Mouse (Mus musculus) lung, postnatal 36 days (tissue): ENCODE measurements around the gene Arfgap2.

ENCODE experiments used
- DNase-seq: peaks from one replicate; pipeline ENCODE4 v3.0.0; 2022; ENCODE audit warnings: mixed read lengths

Arfgap2 gene

DNA sequence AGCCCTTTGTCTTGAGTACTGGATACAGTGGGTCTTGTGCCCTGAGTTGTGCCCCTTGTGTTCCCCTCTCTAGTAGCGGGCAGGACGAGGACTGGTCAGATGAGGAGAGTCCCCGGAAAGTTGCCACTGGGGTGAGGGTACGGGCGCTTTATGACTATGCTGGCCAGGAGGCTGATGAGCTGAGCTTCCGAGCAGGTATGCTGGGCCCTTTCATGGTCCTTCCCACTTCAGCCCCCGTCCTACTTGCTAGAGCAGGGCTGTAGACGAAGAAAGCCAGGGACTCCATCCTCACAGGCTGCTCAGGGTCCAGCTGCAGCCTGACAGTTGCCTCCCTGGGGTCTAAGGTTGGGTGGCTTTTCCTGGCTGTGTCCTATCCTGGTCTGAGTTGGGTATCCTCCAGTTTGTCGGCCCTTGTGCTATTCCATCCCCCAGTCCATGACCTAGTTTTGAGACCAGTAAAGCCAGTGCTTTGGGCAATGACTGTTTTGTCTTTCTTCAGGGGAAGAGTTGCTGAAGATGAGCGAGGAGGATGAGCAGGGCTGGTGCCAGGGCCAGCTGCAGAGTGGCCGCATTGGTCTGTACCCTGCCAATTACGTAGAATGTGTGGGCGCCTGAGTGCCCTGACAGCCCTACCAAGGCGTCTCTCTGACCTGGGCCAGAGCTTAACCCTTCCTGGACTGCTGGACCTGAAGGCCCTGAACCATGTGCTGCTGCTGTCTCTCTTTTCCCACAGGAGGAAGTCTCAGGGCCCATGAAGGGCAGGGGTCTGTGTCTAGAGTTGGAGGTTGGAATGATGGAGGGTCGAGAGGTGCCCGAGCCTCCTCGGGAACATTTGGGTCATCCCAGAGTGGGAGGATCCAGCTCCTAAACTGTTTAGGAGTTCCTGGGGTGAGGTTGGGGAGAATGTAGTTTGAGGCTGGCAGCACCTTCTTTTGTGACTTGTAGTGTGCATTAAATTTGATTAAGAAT, 798 bp upstream of the Arfgap2 start:
- no peak for DNase-seq

DNA sequence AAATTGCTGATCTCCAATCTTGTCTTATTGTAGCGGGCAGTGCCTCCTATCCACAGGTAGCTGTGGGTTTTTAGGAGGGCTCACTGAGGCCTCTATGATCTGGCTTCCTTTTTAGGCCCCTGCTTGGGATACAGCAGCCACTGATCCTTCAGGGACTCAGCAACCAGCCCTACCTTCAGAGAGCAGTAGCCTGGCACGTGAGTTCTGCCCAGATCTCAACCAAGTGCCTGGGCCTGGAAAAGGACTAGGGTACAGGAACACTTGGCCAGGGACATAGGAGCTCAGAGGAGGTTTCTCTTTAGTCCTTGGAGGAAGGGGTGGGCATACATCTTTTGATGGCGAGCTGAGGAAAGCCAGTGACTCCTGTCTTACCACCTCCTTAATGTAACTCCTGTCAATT, 3.3 kb downstream of the Arfgap2 start:
- DNase-seq: no peak

DNA sequence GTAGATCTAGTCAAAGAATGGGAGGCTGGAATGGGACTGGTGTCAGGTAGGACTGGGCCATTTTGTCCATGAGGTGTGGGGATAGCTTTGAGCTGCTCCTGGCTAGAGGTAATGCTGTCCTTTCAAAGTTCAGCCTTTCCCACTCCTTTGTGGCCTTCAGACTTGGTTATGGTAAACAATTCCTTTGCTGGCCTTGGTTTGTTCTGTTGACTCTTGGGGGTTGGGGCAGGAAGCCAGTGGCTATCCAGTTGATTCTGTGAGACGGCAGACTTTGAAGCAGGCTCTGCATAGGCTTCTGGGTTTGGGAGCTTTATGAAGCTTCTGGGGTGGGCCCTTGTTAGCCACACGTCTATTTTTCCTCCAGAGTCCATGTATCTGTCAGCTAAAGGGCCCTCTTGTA, 3.9 kb downstream of the Arfgap2 start:
- DNase-seq: no peak

DNA sequence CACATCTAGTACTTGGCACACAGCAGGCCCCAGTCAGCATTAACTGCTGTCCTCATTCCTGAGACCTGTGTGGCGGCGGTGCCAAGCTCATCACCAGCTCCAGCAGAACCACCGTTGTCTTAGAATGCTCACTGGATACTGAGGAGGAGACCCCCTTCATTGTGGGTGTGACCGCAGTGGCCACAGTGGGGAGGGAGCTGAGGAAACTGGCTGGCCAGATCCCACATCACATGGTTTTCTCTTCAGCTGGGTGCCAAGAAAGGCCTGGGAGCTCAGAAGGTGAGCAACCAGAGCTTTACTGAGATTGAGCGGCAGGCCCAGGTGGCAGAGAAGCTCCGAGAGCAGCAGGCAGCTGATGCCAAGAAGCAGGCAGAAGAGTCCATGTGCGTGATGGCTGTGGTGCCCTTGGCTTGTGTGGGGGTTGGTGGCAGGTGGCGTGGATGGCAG, 4.9 kb downstream of the Arfgap2 start:
- DNase-seq: no peak

DNA sequence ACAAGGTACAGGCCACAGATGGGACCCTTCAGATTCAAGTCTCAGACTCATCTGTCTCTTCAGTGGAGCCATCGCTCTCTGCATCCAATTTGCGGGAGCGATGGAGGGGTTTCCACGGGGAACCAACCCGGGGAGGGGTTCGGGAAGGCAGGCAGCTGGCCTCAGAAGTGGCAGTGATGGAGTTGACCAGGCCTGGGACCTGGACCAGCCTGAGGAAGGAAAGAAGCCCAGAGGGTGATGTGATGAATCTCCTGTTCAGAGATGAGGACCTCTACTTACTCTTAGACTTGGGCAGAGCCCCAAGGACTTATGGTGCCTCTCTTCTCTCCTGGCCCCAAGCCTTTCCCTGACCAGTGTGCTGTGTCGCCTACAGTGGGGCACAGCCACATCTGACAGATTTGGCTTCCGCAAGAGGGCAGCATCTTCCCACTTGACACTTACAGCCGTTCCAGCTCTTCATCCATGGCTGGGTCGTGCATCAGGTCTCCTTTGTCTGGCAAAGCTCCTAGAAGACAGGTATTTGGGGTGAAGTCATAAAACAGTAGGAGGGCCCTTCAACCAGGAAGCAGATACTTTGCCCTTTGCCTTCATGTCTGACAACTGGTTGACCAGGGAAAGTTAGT, 14.1 kb downstream of the Arfgap2 start:
- DNase-seq: peak; percentile 77

DNA sequence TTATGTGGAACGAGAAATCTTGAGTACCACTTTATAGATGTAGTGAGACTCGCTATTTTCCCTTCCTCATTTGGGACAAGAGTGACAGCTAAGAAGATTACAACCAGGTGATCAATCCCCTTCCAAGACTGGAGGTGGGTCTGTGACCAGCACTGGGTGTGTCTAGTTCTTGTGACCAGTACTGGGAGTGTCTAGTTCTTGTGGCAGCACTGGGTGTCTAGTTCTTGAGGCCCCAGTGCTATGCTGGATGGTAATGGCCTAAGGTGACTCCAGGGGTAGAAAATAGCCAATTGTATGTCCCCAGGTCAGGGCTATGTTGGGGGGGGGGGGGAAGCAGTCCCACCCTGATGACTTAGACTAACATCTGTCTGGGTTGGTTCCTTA, 14.6 kb downstream of the Arfgap2 start:
- DNase-seq: no peak

DNA sequence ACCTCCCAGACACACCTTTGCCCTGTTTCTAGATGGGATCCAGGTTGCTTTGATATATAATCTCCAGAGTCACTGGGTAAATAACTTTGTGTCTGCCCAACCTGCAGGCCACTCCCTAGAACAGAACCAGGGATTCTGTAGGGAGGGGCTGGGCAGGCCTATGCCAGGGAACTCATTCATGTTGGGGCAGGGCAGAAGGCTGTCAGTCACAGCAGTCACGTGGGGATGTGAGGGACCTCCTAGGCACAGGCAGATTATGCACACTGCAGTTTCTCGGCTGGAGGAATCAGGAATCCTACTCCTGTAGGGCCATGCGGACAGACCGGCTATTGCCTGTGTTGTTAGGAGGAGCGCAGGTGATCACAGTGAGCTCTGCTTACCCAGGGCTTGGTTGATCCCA, 16.6 kb downstream of the Arfgap2 start:
- peak; percentile 50 for DNase-seq

DNA sequence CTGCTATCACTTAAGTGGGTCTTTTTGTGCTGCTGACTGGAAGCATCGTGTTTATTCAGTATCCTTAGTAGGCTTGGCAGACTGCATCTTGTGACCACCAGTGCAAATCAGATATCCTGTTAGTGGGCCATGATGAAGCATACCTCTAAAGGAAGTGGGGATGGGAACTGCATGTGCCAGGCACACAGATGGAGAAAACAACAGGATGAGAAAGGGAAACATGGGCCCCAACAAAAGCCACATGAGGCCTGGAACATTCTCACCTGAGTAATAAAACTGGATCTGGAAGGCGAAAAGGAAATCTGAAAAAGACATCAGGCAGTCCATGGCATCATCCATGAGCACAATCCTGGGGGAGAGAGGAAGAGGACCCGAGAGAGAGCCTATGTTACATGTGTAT, 19.2 kb downstream of the Arfgap2 start:
- DNase-seq: no peak

DNA sequence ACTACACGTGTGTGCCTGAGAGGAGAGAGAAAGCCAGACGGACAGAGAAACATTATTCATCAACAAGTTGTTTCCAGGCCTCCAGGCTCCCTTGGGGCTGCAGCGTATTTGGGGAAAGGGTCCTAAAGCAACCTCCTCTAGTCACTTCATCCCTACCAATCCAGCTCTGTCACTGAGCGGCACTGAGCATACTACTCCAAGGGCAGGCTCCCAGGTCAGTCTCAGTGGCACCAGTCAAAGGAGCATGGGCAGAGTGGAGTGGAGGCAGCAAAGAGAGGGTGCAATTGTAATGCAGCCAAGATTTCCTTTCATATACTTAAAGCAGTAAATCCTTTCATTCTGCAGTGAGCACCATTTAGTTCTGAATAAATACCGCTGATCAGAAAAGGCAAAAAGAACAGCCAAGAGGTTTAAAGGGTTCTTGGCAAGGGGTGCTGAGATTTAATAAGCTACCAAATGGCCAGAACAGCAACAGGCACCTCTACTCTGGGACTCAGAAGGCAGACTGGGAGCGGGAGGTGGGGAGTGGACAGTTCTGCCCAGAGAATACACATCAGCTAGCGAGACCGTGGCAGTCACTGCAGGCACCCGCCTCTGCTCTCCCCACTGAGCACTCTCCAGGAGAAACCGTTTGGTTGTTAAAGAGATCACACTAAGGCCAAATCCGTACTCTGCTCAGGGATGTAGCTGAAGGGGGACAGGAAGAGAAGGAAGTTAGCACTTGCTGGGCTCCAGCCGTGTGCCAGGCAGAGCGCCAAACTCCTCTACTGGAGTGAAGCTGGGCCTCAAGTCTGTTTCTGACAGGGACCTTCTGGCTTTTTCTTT, 19.8 kb downstream of the Arfgap2 start:
- peak; percentile 47 for DNase-seq

DNA sequence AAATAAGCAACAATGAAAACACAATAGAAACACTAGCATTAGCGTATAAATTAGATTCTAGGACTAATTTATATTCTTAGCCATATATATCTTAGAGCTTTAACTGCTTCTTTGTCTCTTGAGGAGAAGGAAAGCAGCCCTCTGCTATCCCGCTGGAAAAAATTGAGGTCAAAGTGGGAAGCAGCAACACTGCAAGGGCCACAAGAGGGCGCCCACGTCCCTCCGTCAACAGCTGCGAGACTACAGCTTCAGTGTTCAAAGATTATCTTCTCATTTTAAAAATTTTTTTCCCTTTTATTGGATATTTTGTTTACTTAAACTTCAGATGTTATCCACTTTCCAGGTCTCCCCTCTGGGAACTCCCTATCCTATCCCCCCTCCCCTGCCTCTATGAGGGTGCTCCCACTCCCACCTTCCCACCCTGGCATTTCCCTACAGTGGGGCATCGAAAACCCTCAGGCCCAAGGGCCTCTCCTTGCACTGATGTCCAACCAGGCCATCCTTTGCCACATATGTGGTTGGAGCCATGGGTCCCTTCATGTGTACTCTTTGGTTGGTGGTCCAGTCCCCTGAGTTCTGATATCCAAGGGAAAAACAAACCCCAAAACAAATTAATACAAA, 21.2 kb downstream of the Arfgap2 start:
- peak; percentile 90 for DNase-seq

DNA sequence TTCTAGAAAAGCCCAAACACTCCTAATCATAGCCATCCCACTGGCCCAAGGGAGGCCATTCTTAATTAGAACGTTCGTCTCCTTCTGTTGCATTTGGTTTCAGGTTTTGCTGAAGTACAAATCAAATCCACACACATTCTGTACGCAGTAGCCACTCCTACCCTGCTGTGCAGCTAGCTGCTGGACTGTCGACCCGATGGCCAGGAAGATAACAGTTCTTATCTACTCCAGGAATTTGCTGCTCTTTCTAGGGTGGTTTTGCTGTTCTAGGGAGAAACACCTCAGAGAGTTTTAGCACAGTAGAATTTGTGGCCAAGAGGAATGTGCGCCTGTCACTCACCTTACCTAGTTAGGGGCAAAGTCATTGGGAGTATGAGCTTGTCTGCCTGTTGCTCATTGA, 22.8 kb downstream of the Arfgap2 start:
- DNase-seq: no peak

DNA sequence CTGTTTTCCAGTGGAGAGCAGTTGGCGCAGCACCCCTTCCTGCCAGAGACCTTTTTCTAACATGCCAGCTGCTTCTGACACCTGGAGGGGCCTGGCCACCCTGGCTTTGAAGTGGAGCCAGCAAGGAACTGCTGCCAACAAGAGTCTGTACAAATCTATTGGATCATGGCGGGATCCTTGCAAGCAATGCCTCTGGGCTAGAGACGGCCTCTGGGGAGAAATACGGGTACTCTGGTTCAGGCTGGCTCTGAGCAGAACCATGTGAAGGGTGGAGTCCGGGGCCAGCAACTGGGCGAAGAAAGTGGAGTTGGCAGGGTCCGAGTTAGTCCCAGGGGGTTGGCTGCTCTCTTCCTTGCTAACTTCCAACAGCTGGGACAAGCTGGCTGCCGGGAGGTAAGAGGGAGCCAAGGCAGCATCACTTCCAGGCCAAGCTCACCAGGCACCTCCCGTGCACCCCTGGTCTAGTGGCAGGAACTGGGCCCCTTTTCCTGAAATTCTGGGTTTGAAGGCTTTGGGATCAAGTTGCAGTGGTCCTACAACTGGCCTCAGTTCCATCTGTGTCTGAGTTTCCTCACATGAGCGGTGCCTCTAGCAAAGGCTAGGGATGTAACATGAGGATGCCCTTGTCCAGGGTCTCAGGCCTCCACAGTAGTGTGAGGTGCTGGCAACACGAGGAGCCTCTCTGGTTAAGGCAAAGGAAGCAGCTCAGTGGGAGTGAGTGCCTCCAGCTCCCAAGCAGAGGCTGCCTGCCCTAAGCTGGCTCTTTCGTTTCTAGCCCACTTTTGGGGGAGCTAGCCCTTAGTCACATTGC, 26.6 kb downstream of the Arfgap2 start:
- peak; percentile 54 for DNase-seq

DNA sequence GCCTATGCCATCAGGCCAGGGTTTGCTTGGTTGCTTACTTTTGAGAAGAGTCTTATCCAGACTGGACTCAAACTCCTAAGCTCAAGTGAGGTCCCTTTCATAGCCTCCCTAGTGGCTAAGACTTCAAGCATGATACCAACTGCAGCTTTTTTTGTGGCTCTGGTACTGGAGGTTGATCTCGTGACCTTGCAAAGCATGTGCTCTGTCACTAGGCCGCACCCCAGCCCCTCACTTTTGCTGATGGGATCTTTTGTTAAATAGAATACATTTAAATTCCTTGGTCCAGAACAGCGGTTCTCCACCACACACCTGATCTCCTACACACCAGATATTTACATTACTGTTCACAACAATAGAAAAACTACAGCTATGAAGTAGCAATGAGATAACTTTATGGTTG, 29.5 kb downstream of the Arfgap2 start:
- no peak for DNase-seq

DNA sequence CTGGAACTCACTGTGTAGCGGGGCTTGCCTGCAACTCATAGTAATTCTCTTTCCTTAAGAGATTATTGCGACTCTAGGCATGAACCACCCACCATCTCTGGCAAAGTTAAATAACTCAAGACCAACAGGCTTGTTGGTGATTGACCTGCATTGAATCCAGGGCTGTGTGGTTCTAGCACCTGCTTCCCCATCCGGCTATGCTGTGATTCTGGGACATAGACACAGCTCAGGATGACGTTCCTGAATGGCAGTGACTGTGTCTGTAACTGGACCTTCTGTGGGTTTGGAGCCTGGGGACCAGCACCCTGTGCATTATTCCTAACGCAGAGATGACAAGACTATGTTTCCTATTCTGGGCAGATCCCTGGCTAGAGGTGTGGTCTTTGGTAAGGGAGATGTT, 31.1 kb downstream of the Arfgap2 start:
- no peak for DNase-seq

DNA sequence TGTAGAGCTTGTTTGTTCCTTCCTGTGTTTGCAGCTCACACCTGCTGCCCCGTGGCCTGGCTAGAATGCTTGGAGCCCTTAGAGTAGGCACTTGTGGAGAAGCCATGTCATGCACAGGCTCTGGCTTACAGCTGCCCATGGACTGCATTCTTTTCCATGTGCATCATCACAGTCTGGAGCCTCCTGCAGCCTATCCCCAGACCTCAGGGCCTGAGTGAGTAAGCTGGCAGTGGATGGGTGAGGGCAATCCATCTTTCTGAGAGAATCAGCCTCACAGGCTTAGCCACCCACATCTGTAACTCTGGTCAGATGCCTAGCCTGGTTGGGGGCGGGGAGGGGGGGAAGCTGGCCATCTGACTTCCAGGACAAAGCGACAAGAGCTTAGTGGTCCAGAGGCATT, 34.4 kb downstream of the Arfgap2 start:
- peak; percentile 55 for DNase-seq

DNA sequence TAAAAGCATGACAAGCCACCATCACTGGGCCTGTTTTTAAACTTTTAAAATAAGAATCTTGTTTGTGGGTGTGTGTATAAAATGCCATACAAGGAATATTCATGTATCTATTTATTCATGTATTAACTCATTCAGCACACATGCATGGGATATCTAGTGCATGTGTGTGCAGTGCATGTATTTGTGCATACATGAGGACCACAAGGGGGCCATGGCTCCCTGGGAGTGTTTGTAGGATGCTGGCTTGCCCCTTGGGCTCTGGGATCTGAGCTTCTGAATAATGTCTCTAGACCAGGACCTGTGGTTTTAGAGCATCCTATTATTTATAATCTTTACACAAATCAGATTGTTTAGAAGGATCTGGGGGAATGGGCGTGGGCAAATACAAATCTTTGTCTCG, 36.0 kb downstream of the Arfgap2 start:
- no peak for DNase-seq

DNA sequence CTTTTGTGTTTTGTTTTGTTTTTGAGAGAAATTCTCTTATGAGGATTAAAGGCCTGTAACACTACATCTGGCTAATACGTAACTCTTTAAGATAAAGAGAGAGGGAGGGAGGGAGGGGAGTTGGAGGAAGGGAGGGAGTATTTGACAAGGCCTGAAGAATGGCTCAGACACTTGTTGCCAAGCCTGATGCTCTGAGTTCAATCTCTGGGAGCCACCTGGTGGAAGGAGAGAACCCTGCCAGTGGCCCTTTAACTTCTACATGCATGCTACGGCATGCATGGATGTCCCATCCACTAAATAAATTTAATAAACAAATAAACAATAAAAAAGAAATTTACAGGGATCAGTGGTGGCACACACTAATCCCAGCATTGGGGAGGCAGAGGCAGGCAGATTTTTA, 37.1 kb downstream of the Arfgap2 start:
- DNase-seq: no peak

DNA sequence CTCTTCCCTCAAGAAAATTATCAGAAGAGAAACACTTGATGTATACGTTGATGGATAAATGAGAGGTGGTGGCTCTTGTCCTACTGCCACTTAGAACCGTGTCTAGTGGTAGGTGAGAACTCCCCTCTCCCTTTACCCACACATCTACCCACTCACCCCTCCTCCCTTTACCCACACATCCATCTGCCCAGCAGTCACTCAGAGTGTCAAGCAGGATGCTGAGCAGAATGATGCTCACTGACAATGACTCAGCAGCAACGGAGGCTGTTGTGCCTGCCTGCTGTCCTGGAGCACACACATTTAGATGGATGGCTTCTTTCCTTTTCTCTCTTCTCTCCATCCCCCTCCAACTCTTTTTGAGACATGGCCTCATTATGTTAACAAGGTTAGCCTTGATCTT, 38.1 kb downstream of the Arfgap2 start:
- DNase-seq: no peak

DNA sequence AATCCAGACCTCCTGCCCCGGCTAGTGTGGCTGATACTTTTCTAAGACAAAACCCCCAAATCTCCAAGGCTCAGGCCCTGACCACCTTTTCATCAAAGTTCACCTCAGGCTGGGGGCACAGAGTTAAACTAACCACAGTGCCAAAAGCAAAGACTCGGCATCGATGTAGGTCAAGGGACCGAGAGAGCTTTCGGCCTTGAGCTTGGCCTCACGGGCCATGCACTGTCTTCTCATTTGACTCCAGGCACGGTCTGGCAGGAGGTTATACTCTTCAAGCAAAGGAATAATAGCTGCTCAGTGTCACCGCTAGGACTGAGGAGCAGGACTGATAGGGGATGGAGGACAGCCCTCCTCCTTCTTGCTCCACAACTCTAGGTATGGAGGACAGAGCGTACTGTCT, 41.2 kb downstream of the Arfgap2 start:
- no peak for DNase-seq

DNA sequence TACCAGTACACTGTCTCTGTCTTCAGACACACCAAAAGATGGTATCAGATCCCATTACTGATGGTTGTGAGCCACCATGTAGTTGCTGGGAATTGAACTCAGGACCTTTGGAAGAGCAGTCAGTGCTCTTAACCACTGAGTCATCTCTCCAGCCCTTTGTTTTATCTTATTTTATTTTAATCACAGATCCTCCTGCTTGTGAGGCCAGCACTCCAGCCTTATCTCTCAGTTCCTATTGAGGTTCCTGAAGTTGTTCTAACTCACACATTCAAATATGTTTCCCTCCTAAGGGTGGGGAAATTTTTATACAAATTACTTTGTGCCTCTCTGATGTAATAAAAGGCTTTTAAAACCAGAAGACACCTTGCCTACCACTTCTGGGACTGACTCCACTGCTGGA, 41.8 kb downstream of the Arfgap2 start:
- no peak for DNase-seq

DNA sequence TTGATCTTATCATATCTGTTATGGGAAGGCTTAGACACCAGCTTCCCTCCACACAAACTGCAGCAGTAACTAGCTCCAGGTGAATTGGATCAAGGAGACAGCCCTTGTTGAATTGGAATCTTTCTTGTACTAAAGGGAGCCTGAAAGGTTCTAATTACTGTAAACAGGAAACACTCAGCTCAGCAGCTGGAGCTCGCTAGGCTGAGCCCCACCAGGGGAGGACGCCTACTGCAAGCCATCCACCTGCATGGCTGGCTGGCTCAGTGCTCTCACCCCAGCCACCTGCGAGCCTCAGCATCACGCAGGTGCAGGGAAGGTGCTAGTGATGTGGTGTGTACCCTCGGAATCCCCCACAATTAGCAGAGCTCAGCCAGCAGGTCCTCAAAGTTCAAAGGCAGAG, 43.9 kb downstream of the Arfgap2 start:
- no peak for DNase-seq

DNA sequence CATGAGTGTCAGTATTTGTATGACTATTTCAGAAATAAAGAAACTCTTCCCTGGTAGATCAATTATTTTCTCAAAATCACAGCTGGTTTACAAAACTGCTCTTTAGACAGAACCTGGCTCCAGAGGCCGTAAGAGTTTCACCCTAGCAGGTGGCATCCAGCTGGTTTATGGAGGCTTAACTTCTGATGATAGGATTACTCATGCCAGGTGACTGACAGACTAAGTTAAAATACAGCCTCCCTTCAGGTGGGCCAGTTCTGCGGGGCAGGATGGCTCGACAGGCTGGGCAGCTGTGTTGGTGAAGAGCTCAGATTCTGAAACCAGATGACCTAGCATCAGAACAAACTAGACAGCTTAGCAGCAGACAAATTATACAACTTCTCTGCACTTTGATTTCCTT, 44.8 kb downstream of the Arfgap2 start:
- no peak for DNase-seq
